Mouse (Mus musculus): ENCODE measurements around the gene Ccdc30. TPM values are rescaled to one million over a fixed set of nuclear protein-coding genes. Genes with fewer than 3 reads are reported as not detected.
"Not testable (repeated sequence)": the region's sequence is repeated elsewhere in the genome, so short reads cannot be mapped to it uniquely, and the experiment has no call there.

Ccdc30 gene
- total RNA-seq, 2 experiments from 2014 or later, result 0.21 to 0.56 TPM

DNA sequence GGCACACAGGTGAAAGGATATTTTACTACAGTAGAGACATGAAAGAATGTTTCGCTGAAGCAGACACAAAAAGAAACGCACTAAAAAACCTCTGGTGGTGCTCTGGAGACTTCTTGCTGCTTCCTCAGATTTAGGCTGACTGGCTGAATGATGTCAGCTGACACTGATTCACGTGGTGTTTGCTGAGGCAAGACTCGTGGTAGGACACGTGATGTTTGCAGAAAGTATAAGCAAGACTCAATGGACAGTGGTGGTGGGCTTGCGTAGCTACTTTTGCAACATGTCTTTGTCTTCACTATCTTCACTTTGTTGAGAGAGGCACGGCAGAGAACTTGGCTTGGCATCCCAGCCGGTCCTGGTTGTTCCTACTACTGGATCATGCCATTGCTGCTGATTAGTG is 112.0 kb downstream of the Ccdc30 start:
- DNase-seq, result no peak

DNA sequence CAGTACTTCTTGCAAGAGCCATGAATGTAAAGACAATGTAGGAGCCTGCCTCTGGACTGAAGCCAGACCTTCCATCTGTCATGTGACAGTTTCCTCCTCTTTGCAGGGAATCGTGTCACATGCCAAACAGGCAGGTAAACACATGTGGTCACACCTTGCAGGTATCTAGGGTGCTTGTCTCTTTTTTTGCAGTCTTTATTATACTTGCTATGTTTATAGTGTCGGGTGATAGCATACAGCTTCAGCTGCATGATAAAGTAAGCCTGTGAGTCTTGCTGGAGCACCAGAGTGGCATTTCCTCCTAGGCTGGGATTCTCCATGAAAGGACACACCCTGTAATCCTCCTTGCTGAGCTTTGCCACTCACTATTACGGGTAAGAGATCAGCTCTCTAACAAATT is 113.5 kb downstream of the Ccdc30 start:
- DNase-seq, result no peak

DNA sequence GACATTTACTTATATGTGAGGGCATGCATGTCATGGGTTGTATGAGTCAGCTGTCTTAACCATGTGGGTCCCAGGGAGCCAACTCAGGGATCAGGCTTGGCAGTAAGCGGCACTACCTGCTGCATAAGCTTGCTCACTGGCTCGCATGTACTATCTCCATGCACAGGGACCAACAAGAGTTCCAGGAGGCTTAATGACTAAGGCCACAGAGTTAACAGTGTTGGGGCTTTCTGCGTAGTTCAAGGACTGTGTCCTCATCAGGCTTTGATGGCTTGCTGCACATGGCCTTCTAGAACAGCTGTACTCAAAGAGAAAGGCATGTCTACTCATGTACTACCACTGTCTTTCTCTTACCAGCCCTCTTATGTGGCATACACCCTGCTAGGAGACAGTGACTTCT is 114.6 kb downstream of the Ccdc30 start:
- no peak for DNase-seq

DNA sequence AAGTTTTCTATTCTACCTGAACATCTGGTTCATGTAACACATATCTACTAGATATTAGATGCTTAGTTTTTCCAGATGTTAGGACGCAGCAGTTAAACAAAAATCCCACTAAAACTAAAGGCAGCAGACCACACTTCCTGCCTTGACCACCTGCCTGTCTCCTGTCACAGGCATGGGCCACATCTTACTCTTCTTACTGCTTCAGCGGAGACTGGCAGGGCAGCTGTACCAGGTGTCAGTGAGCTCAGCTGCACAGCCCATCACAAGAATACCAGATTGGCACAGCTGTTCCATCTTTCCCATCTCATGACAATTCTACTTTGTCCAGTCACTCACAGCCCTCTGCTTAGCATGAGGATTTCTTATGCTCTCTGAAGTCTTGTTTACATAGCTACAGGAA is 118.0 kb downstream of the Ccdc30 start:
- DNase-seq, result no peak

DNA sequence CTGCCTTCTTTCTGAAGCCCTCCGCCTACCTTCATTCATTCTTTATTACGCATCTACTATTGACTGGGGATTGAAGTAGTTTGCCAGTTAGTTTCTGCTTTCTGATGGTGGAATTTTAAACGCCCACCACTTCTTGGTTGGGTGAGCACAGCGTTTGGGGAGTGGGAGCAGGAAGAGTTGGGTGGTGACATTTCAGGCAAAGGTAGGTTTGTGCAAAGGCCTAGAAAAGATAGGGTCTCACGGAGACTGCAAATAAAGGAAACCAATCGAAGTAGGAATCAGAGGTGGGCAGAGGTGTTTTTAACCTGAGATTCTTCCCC is 120.2 kb downstream of the Ccdc30 start:
- no peak for DNase-seq

DNA sequence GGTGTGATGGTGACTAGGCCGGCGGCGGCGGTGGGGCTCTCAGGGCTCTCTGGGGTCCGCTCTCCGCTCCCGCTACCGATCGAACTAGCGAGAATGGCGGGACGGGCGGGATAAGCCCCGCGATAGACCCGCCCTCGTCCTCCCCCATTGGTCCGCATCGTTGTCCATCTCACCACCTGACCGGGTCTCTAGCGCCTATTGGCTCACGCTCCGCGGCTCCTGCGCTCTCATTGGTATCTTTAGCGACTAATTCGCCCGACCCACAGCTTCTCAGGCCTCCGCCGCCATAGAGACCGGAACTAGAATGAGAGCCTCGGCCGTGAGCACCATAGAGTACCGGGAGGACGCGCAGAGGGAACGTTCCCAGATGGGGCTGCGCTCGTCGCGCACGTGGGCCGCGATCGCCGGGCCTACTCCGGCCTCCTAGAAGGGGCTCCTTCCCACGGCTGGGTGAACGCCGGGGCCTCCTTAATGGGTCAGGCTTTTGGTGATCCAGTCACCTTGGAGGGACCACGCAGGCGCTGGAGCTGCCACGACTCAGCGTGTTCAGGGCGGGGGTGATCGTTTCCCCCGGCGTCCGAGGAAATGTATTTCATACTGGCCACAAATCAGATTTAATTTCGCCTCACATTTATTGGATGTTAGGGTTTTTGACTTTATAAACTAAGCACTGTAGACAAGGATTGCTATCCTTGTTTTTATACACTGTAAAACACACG is 120.7 kb downstream of the Ccdc30 start, which contains the start of gene Ybx1:
Ybx1 (minus strand) TSS at position 190 of the 719 bp plus-strand sequence.
- peak; percentile 100 for DNase-seq

DNA sequence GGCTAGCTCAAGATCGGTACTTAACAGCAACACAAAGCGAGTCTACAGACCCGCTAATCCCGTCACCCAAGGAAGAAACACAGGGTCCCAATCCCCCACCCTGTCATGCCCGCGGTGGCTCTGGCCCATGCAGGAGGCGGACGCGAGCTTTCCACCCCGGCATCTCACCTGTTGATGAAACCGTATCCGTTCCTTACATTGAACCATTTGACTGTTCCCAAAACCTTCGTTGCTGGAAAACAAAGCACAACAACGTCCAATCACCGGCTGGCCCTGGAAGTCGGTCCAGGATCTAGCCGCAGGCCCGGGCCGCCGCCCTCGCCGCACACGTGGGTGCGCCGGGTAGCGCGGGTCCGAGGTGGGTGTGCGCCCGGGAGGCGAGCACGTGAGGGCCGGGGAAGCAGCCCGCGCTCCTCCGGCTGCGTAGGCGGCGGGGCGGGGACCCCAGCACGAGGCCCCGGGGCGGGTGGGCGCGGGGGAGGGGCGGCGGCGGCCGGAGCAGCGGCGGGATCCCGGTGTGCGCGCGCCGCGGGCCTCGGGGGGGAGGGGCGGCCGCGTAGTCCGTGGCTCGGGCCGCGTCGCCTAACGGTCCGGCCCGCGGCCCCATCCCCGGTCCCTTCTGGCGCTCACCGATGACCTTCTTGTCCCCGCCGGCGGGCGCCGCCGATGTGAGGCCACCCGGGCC is 121.6 kb downstream of the Ccdc30 start:
- DNase-seq, result peak; percentile 51

DNA sequence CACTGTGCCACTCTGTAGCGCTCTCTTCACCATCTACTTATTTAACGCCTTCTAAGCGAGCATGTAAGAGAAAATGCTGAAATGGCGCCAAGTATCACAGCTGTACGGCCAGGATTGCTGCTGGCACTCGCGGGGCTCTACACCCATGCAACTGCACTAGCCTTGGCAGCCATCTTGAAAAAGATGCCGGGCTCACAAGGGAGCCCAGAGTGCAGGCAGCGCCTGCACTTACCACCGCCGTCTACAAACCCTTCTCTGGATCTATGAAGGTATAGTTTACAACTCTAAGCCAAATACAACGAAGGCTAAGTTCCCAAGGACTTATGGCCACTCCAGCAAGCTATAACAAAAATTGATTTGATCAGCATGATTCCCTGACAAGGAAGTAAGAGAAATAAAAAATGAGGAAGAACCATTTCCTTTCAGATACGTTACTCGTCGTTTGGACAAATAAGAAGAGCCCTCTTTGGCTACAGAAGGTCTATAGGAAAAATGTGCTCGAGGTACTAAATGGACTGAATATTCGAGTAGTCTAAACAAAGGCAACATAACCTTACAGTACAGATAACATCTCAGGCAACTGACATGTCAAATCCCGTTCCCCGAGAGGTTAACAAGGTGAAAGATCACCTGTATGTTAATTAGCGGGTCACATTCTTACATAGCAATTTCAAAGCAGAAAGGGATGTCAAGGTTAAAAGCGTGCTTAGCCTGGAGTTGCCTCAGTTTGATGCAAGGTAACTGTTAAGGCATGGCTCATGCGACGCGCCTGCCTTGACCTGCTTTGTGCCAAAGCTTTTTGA is 122.3 kb downstream of the Ccdc30 start:
- DNase-seq, result peak; percentile 35

DNA sequence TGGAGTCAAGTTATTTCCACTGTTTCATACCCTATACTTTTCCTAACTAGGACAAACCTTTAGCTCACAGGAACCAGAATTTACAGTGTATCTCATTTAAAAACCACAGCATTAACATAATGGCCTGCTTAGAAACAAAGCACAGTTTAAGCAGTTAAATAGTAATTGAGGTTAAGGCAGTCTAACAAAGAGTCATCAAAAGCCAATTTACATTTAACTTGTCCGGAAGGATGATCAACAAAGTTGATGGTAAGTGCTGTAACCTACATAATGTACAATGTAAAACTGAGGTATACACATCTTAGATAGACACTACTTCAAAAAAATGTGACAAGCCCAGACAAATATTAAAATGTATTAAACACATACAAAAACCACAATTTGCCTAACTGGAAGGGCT is 123.4 kb downstream of the Ccdc30 start:
- no peak for DNase-seq

DNA sequence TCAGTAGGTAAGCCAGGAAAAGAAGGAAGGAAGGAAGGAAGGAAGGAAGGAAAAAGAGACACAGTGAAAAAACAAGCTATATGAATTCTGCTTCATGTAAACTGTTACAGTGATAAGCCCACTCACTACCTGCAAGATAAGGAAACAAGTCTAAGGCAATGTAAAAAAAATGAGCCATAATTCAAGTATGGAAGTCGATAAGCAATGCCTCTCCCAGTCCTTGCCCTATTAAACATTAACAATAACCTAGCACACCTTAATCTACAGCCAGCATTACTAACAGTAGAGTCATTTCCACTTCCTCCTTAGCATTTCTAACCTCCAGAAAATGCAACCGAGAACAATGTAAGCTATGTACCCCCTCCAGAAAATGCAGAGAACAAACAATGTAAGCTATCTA is 130.0 kb downstream of the Ccdc30 start:
- no peak for DNase-seq

DNA sequence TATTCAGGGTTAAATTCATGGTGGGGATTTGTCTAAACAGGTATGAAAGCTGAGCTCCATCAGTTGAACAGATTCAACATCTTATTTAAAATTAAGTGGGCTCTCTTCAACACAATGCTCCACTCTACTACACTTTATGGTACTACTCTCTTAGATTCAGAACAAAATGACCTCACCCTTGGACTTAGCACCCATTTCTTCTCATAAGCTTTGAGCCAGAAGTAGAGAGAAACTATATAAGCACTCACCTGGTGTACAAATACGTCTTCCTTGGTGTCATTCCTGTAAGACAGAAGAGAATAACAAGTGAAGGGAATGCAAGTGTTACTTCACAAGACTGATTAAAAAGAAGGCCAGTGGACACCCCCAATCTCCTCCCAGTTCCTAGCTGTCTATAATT is 130.5 kb downstream of the Ccdc30 start:
- DNase-seq, result no peak

DNA sequence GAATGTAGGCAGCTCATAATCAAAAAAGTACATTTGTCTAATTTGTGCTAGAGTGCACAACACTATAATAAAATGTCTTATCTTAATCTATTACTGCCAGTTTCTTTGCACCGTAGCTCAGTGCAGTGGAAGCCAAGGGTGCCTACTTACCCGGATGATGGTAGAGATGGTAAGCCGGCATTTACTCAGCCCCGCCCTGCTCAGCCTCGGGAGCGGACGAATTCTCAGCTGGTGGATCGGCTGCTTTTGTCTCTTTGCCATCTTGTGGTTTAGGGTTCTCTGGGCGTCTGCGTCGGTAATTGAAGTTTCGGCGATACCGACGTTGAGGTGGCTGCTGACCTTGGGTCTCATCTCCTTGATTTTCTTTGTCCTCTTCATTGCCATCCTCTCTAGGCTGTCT is 136.5 kb downstream of the Ccdc30 start:
- DNase-seq, result not testable (repeated sequence)

DNA sequence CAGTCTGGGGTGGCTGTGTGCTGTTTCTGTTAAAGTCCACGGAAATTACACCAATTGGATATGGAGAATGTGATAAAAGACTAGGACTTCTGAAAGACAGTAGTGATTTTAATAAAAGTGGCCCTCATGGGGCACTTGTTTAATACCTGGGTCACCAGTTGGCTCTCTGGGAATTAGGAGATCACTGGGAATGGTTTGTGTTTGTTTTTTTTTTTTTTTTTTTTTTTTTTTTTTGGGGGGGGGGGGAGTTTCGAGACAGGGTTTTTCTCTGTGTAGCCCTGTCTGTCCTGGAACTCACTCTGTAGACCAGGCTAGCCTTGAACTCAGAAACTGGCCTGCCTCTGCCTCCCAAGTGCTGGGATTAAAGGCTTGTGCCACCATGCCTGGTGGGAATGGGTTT is 139.6 kb downstream of the Ccdc30 start:
- DNase-seq, result no peak

DNA sequence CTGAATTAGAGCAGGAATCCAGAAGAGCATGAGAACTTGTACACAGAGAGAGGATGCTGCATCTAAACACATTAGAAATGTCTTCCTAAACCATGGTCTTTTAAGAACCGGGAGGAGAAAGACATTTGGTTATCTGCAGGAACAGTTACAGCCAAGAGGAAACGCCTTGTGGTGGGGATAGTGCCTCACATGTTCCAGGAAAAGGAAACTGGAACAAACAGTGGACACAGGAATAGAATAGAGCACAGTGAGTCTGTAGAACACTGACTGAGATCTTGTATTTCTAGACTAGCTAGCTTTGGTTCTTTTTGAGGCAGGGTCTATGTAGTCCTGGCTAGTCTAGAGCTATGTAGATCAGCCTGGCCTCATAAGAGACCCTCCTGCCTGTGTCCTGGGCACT is 140.1 kb downstream of the Ccdc30 start:
- no peak for DNase-seq

DNA sequence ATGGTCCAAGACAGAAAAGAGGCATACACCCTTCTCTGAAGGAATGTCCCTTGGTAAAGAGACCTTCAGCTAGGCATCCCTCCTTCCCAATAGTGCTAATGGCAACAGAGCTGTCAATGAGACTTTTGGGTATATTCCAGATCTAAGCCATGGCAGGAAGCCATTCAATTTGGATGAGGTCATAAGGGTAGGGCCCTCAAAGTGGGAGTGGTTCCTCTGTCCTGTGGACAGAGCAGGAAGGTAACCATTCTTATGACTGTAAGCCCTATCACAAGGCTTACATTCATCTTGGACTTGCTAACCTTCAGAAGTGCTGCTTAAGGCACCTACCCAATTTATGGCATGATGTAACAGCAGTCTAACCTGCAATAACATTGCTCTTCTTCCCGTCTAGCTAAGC is 140.7 kb downstream of the Ccdc30 start:
- no peak for DNase-seq

Other genes with a start within 250 kb of the Ccdc30 start
- gene Zfp691, start 241.3 kb downstream of the Ccdc30 start, total RNA-seq (2021), result 1 to 10 TPM; 8.7 to 8.9 TPM
- 1 to 10 TPM in 1 of 2 experiments, under 1 TPM in 1; 0.49 to 1.9 TPM for gene Ermap, start 225.5 kb downstream of the Ccdc30 start, total RNA-seq (2021)
- 10 to 100 TPM; 38.2 to 44.7 TPM for gene Svbp, start 220.2 kb downstream of the Ccdc30 start, total RNA-seq (2021)
- not detected for gene Tmem269, start 197.3 kb downstream of the Ccdc30 start, total RNA-seq (2021)
- 10 to 100 TPM; 19.3 to 21.2 TPM for gene AU022252, start 182.8 kb downstream of the Ccdc30 start, total RNA-seq (2021)
- gene P3h1, start 182.6 kb downstream of the Ccdc30 start, total RNA-seq (2021), result 10 to 100 TPM; 23.3 to 30.5 TPM
- 10 to 100 TPM; 12.8 to 17.0 TPM for gene Cldn19, start 160.1 kb downstream of the Ccdc30 start, total RNA-seq (2021)
- gene Ybx1, start 120.9 kb downstream of the Ccdc30 start, total RNA-seq (2021), result 100 to 1,000 TPM; 547 to 553 TPM
- 10 to 100 TPM; 15.2 to 15.4 TPM for gene Ppih, start 95.0 kb downstream of the Ccdc30 start, total RNA-seq (2021)
- gene Ppcs, start 6.9 kb upstream of the Ccdc30 start, total RNA-seq (2021), result 1 to 10 TPM; 3.8 to 5.5 TPM
- gene Zmynd12, start 7.3 kb upstream of the Ccdc30 start, total RNA-seq (2021), result not detected
- gene Rimkla, start 77.1 kb upstream of the Ccdc30 start, total RNA-seq (2021), result under 1 TPM; 0.41 to 0.47 TPM
- 10 to 100 TPM; 32.1 to 38.2 TPM for gene Foxj3, start 121.5 kb upstream of the Ccdc30 start, total RNA-seq (2021)
- 1 to 10 TPM; 6.8 to 7.8 TPM for gene Frg2f1, start 124.0 kb upstream of the Ccdc30 start, total RNA-seq (2021)
- gene Guca2a, start 222.2 kb upstream of the Ccdc30 start, total RNA-seq (2021), result not detected
- not detected for gene Guca2b, start 243.4 kb upstream of the Ccdc30 start, total RNA-seq (2021)

Measured in gastrocnemius, postnatal 10 days (tissue).